Mouse (Mus musculus) forebrain, embryonic 16.5 days (tissue): ENCODE data around the gene Gdap1l1. TPM values are rescaled to one million over a fixed set of nuclear protein-coding genes. Genes with fewer than 3 reads are reported as not detected.

ENCODE experiments used
- ATAC-seq: fragments of 200-750 bp; cut with Nextera tagmentation; 2 replicates; pipeline ENCODE4 v1.8.0; 2017; ENCODE audit warnings: mild to moderate bottlenecking, moderate library complexity
- H3K27ac ChIP-seq: fragments of 300-500 bp; sonication (generic); 2 replicates; pipeline ENCODE4 v1.5.1; 2014; ENCODE audit warnings: low read length, control low read depth
- H3K27me3 ChIP-seq: fragments of 300-500 bp; sonication (generic); replicated peaks from 2 replicates; pipeline ENCODE4 v1.6.1; 2014; ENCODE audit warnings: low read length; ENCODE audit not compliant: control insufficient read depth, insufficient read depth
- H3K36me3 ChIP-seq: fragments of 300-500 bp; sonication (generic); 2 replicates; pipeline ENCODE4 v1.6.1; 2014; ENCODE audit not compliant: control insufficient read depth, insufficient read depth
- H3K4me1 ChIP-seq: fragments of 300-500 bp; sonication (generic); replicated peaks from 2 replicates; pipeline ENCODE4 v1.6.1; 2014; ENCODE audit warnings: low read length; ENCODE audit not compliant: control insufficient read depth, insufficient read depth
- H3K4me2 ChIP-seq: fragments of 300-500 bp; sonication (generic); 2 replicates; pipeline ENCODE4 v1.6.1; 2014; ENCODE audit warnings: mild to moderate bottlenecking, low read length, control low read depth
- H3K4me3 ChIP-seq: fragments of 300-500 bp; sonication (generic); replicated peaks from 2 replicates; pipeline ENCODE4 v1.5.1; 2014; ENCODE audit warnings: mild to moderate bottlenecking, low read length, control low read depth
- H3K9ac ChIP-seq: fragments of 300-500 bp; sonication (generic); replicated peaks from 2 replicates; pipeline ENCODE4 v1.6.1; 2014; ENCODE audit warnings: low read depth, low read length, control low read depth
- H3K9me3 ChIP-seq: fragments of 300-500 bp; sonication (generic); 2 replicates; pipeline ENCODE4 v1.6.1; 2016; ENCODE audit warnings: low read length; ENCODE audit not compliant: control insufficient read depth
- WGBS: fragments of 180-500 bp; shearing (Covaris S2); extraction: QIAGEN DNeasy Blood & Tissue Kit; methylation state at CpG from one replicate; pipeline ENCODE4 v1.1.7; 2014; 5-methylcytosine and 5-hydroxymethylcytosine counted together
- polyA plus RNA-seq: library from polyadenylated mRNA; unstranded; fragments of >200 nt; fragmentation: Nextera tagmentation; extraction: Ambion mirVana; gene quantifications from 2 replicates; pipeline ENCODE4 v1.2.1, GENCODE M21; 2015

The Gdap1l1 gene
- polyA plus RNA-seq, 1 experiment from 2014 or later = 124 TPM

GRCm38 (mm10) chr2:163487360-163487759 lies 49.1 kb downstream of the Gdap1l1 start:
- H3K36me3 ChIP-seq = no peaks in the 10 kb centered on the region
- 91% methylated on average over 3 of the region's 3 CpGs for WGBS
- H3K9ac ChIP-seq = no peak overlapping the region
- no peaks in the 10 kb centered on the region for H3K9me3 ChIP-seq
- H3K4me2 ChIP-seq = no peak overlapping the region
- peaks cover 2% of the 10 kb centered on the region; the same call in 1 of the 2 replicates for H3K27me3 ChIP-seq
- ATAC-seq = no peak
- no peak overlapping the region for H3K4me3 ChIP-seq
- H3K27ac ChIP-seq = no peak overlapping the region
- H3K4me1 ChIP-seq = peaks cover 5% of the 10 kb centered on the region

DNA sequence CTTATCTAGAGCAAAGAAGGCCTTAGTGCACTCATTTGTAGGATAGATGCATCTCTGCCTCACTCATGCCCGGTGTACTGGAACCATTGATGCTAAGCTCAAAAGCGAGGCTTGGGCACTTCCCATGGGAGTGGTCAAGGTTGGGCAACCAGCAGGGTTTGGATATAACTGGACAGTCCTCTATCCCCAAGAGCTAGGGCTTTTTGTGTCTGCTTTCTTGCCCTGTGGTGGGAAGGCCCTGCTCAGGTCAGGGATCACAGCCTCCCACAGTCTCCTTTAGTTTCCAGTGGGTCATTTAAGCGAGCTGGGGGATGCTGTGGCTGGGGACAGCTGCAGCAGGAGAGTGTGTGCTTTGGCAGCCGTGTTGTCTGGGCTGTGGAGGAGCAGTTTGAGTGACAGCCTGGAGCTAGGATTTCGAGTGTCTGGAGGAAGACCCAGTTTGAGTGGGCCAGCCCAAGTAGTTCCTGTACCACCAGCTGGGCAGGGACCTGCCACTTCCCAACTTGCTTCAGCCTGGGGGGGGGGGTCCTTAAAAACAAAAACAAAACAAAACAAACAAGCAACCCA lies 51.5 kb downstream of the Gdap1l1 start:
- no peaks in the 10 kb centered on the region for H3K36me3 ChIP-seq
- no peak overlapping the region for H3K27ac ChIP-seq
- peaks cover 5% of the 10 kb centered on the region for H3K4me1 ChIP-seq
- H3K9ac ChIP-seq = no peak overlapping the region
- no peak overlapping the region for H3K4me2 ChIP-seq
- 50% methylated on average over 5 of the region's 5 CpGs for WGBS
- no peaks in the 10 kb centered on the region for H3K27me3 ChIP-seq
- H3K9me3 ChIP-seq = no peaks in the 10 kb centered on the region
- no peak for ATAC-seq
- H3K4me3 ChIP-seq = no peak overlapping the region

DNA sequence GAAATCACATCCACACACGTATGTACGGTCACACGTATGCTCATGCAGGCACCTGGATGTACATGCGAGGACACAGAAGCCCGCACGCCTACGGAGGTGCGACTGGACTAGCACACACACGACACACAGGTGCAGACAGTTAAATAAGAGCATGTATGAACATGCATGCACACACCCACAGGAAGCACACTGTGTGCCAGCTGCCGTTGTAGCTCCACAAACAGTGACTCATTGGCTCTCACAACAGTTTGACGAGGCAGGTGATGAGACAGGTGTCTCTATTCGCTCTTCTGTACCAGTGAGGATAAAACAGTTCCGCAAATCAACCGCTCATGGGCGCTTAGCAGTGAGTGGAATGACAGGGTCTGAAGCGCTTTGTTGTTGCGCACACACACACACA lies 52.4 kb downstream of the Gdap1l1 start:
- H3K4me1 ChIP-seq = peaks cover 5% of the 10 kb centered on the region
- H3K27ac ChIP-seq = no peak overlapping the region
- 90% methylated on average over 17 of the region's 17 CpGs for WGBS
- ATAC-seq = no peak
- H3K9ac ChIP-seq = no peak overlapping the region
- H3K4me2 ChIP-seq = no peak overlapping the region
- H3K36me3 ChIP-seq = no peaks in the 10 kb centered on the region
- no peaks in the 10 kb centered on the region for H3K27me3 ChIP-seq
- no peak overlapping the region for H3K4me3 ChIP-seq
- no peaks in the 10 kb centered on the region for H3K9me3 ChIP-seq

DNA sequence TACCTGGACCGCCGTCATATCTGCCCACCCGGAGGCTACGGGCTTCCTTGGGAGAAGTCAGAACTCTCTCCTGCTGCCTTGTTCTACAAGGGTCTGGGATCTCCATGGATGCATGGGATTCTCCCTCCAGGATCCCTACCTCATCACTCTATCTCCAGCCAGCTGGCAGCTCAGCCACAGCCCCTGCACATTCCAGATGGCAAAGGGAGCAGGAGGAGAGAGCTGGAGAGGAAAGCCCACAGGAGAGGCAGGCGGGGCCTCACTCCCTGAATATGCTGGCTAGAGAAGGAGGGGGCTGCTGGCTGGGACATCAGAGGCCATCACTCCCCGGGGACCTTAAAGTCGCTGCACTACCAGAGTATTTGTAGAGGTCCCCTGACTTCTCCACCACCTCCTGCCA lies 53.1 kb downstream of the Gdap1l1 start:
- peak; percentile 43; the same call in 1 of the 2 replicates for ATAC-seq
- Histone ChIP-seq H3K9me3 (no peaks in the 10 kb centered on the region), H3K36me3 (no peaks in the 10 kb centered on the region), H3K27ac (no peak overlapping the region), H3K4me1 (peaks cover 5% of the 10 kb centered on the region), H3K4me2 (no peak overlapping the region), H3K4me3 (no peak overlapping the region), H3K27me3 (no peaks in the 10 kb centered on the region), H3K9ac (no peak overlapping the region)
- 59% methylated on average over 7 of the region's 7 CpGs for WGBS

DNA sequence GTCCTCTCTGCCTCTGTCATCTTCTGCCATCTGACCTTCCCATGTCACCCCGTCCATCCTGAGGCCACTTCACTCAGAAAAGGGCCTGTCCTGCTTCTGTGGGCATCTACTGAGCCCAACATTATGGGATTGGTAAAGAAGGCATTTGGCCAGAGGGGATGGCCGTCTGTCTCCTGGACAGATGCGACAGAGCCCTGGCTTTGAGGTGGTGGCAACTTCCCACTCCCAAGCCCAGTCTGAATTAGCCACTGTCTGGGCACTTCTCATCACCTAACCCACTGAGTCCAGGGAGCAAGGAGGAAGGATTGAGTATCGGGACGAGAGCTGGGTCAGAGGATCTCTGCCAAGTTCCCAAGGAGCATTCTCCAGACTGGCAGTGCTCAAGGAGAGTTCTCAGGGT lies 53.7 kb downstream of the Gdap1l1 start, which contains the start of gene R3hdml:
Gene R3hdml, plus strand, starts transcription at position 301 of the 400 bp plus-strand sequence.
- 81% methylated on average over 5 of the region's 5 CpGs for whole genome bisulfite sequencing
- Histone ChIP-seq H3K9me3 (no peaks in the 10 kb centered on the region), H3K4me1 (peaks cover 5% of the 10 kb centered on the region), H3K36me3 (no peaks in the 10 kb centered on the region), H3K9ac (no peak within 1 kb of the TSS), H3K4me3 (no peak within 1 kb of the TSS), H3K27me3 (no peaks in the 10 kb centered on the region), H3K4me2 (no peak within 1 kb of the TSS), H3K27ac (no peak within 1 kb of the TSS)
- ATAC-seq = no peak

- Histone ChIP-seq H3K9ac (no peak overlapping the region), H3K4me3 (no peak overlapping the region), H3K4me2 (no peak overlapping the region), H3K4me1 (peaks cover 5% of the 10 kb centered on the region), H3K36me3 (no peaks in the 10 kb centered on the region), H3K27ac (no peak overlapping the region), H3K27me3 (no peaks in the 10 kb centered on the region), H3K9me3 (no peaks in the 10 kb centered on the region)
- 7% methylated on average over 5 of the region's 5 CpGs for WGBS
- no peak for ATAC-seq
Observed at GRCm38 (mm10) chr2:163493031-163493430, 54.8 kb downstream of the Gdap1l1 start.

DNA sequence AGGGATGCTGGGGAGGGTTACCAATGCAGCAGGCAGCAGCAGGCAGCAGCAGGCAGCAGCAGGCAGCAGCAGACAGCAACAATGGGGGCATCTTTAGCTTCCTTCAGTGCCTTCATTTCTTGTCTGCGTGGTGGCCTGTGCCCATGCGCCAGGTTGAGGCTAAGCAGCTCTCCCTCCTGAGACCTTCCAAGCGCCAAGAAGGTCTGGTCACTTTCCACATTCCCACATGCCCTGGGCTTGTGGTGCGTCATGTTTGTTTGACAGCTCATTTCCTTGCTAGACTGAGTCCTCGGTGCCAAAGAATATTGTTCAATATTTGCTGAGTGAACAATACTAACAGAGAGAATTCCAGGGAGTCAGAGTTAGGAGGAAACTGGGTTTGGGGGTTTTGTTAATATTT lies 55.7 kb downstream of the Gdap1l1 start:
- no peak for ATAC-seq
- Histone ChIP-seq H3K36me3 (no peaks in the 10 kb centered on the region), H3K27ac (no peak overlapping the region), H3K27me3 (no peaks in the 10 kb centered on the region), H3K9ac (no peak overlapping the region), H3K4me2 (no peak overlapping the region), H3K9me3 (no peaks in the 10 kb centered on the region), H3K4me3 (no peak overlapping the region), H3K4me1 (peaks cover 5% of the 10 kb centered on the region)
- 61% methylated on average over 5 of the region's 5 CpGs for WGBS

DNA sequence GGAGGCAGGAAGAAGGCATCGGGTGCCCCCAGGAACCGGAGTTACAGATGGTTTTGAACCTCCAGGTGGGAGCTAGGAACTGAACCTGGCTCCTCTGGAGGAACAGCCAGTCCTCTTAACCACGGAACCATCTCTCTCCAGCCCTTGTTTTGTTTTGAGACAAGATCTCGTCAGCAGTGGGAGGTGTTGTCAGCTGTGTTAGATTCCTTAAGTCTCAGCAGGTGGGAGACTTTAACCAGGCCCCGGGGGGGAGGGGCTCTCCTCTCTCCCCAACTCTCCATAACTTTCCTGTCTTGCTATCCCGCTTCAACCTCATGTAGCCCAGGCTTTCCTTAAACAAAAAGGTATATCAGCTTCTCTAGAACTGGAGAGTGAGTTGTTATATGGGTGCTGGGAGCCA lies 56.2 kb downstream of the Gdap1l1 start:
- H3K4me3 ChIP-seq = no peak overlapping the region
- WGBS = 50% methylated on average over 6 of the region's 6 CpGs
- no peaks in the 10 kb centered on the region for H3K36me3 ChIP-seq
- H3K9ac ChIP-seq = no peak overlapping the region
- ATAC-seq = no peak
- H3K4me2 ChIP-seq = no peak overlapping the region
- H3K4me1 ChIP-seq = peaks cover 5% of the 10 kb centered on the region
- no peak overlapping the region for H3K27ac ChIP-seq
- H3K27me3 ChIP-seq = no peaks in the 10 kb centered on the region
- H3K9me3 ChIP-seq = no peaks in the 10 kb centered on the region

DNA sequence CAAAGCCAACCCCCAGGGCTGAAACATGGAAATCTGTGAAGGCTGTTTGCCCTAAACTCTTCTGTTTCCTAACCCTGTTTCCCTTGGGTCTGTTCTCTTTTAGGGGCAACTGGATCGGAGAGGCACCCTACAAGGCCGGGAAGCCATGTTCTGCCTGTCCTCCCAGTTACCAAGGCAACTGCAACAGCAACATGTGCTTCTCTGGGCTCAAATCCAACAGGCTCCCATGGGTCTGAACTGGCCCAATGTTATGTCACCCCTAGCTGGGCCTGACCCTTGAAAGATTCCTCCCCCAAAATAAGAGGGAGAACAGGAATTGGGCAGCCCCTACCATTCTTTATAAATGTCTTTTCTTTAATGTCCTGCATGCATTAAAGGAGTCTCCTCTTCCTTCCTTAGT lies 63.9 kb downstream of the Gdap1l1 start:
- Histone ChIP-seq H3K4me1 (no peaks in the 10 kb centered on the region), H3K36me3 (no peaks in the 10 kb centered on the region), H3K4me2 (no peak overlapping the region), H3K9ac (no peak overlapping the region), H3K9me3 (no peaks in the 10 kb centered on the region), H3K4me3 (no peak overlapping the region), H3K27me3 (no peaks in the 10 kb centered on the region), H3K27ac (no peak overlapping the region)
- 78% methylated on average over 2 of the region's 2 CpGs for WGBS
- no peak for ATAC-seq

DNA sequence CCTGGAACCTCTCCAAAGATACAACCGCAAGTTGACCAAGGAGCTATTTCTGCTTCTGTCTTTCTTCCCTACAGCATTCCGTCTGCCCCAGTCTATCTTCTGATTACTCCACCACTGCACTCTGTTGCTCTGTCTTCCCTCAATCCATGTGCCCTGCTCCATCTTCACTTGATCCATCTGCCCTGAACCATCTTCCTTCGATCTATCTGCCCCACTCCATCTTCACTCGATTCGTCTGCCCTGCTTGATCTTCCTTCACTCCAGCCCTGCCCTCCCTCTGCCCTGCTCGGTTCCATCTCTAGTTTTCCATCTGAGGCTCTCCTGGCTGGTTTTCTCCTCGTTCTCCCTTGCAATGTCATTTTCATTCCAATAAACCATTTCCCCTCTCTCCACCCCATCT lies 64.9 kb downstream of the Gdap1l1 start:
- Histone ChIP-seq H3K4me3 (no peak overlapping the region), H3K27me3 (no peaks in the 10 kb centered on the region), H3K4me2 (no peak overlapping the region), H3K4me1 (no peaks in the 10 kb centered on the region), H3K27ac (no peak overlapping the region), H3K9ac (no peak overlapping the region), H3K36me3 (no peaks in the 10 kb centered on the region), H3K9me3 (no peaks in the 10 kb centered on the region)
- no peak for ATAC-seq
- 79% methylated on average over 7 of the region's 7 CpGs for WGBS
